Mouse (Mus musculus) small intestine, adult 2 months (tissue): ENCODE results near the gene Limch1.

Experiments used
- CTCF ChIP-seq: fragments of 200-500 bp; IDR thresholded peaks from 2 replicates; pipeline ENCODE4 v1.5.1; 2012; ENCODE audit warnings: low read depth, mild to moderate bottlenecking, control low read depth, inconsistent platforms, low read length, moderate library complexity, mixed read lengths; ENCODE audit not compliant: insufficient replicate concordance, insufficient read length; ENCODE audit errors: extremely low read depth
- POLR2A ChIP-seq: fragments of 200-500 bp; IDR thresholded peaks from 2 replicates; pipeline ENCODE4 v1.6.1; 2012; ENCODE audit warnings: low read depth, mild to moderate bottlenecking, control low read depth, inconsistent platforms, low read length, moderate library complexity

- TF ChIP-seq POLR2A: no peak
- TF ChIP-seq CTCF: no peak
Measured at GRCm38 (mm10) chr5:66739376-66739775, 6.3 kb upstream of the Limch1 start.
